Mouse (Mus musculus) liver, adult 10 weeks (tissue): ENCODE data around the gene Mefv. TPM values are rescaled to one million over a fixed set of nuclear protein-coding genes. Genes with fewer than 3 reads are reported as not detected.

ENCODE experiments used
- polyA plus RNA-seq: library from polyadenylated mRNA; stranded (reverse); fragments of 350-450 nt; fragmentation: Illumina TruSeq; extraction: RNeasy Lipid Tissue Mini Kit (QIAGEN cat#74804); gene quantifications from one replicate; pipeline ENCODE4 v1.2.3, GENCODE M21; 2014; ENCODE audit warnings: low read depth, low replicate concordance

Gene Mefv
- 0.19 TPM for polyA plus RNA-seq

DNA sequence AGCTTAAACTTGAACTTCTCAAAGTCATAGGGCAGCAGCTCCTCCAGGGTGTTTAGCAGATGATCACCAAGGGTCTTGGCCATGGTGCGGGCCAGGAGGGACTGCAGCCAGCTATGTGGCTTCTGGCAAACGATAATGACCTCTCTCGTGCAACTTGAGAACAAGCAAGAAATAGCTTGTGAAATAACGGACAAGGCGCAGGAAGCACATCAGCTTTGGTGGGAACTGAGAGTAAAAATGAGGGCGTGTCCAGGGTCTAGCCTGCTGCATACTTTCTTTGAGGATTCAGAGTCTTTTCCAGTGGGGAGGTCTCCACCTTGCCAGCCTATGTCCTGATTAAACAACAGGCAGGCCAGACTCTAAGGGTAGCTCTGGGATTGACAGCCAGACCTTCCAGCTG, at the start of gene Mefv:
TSS of gene Mefv (minus strand) at position 118 of the 400 bp plus-strand sequence.

DNA sequence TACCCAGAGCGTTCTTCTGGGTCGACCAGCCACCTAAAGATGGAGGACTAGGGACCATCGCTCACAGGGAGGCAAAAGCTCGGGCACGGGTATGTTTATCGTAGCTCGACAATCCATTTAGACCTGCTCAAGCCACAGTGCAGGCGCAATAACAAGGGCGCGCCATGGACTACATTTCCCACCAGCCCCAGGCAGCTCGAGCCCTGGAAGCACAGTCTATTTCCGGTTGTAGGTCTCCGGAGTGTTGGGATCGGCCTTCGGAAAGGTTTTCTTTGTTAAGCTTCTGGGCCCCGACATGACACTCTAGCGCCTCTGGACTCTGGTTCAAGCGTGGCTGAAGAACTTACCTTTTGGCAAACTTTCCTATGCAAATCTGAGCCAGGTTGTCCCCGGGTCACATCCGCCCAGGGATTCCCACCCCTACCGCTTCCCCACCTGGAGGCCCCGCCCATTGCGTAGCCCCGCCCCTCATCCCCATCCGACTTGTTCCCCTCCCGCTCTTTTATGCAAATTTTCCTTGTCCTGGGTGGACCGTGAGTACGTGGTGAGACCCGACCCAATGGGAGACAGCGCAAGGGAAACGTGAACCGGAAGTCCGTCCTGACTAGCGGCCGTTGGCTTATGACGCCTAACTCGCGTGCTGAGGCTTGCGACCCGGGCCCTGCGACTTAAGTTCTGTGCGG, 25.7 kb upstream of the Mefv start, which contains the start of gene Zfp263:
TSS of gene Zfp263 (plus strand) at position 591 of the 683 bp plus-strand sequence.

Other genes starting within 250 kb of the Mefv start
- not detected for gene Olfr161, start 127.1 kb downstream of the Mefv start, polyA plus RNA-seq
- gene Zfp263, start 26.0 kb upstream of the Mefv start, polyA plus RNA-seq: 14.5 TPM
- not detected for gene Olfr15, start 112.8 kb upstream of the Mefv start, polyA plus RNA-seq
- 1.5 TPM for gene Zfp174, start 129.2 kb upstream of the Mefv start, polyA plus RNA-seq
- 130 TPM for gene Naa60, start 154.3 kb upstream of the Mefv start, polyA plus RNA-seq
- gene Zfp597, start 166.5 kb upstream of the Mefv start, polyA plus RNA-seq: 7.1 TPM
- 2.5 TPM for gene Gm20695, start 166.6 kb upstream of the Mefv start, polyA plus RNA-seq
- not detected for gene 1700037C18Rik, start 190.6 kb upstream of the Mefv start, polyA plus RNA-seq
- 6.0 TPM for gene Cluap1, start 190.7 kb upstream of the Mefv start, polyA plus RNA-seq